Mouse (Mus musculus): Measurements from ENCODE around the gene Gm11146.

Gene Gm11146

GRCm38 (mm10) chr16:77556446-77557105 lies 45.3 kb downstream of the Gm11146 start:
- no peak for DNase-seq

GRCm38 (mm10) chr16:77551051-77551450 lies 50.8 kb downstream of the Gm11146 start:
- DNase-seq, result no peak

Measured in thymus, postnatal 25 days (tissue).